Mouse (Mus musculus) right cerebral cortex, postnatal 10 days (tissue): ENCODE results near the gene Rnf38.

Experiments
- DNase-seq, 2 experiments: peaks; one replicate each; pipeline ENCODE4 v3.0.0; 2021; ENCODE audit warnings: low spot score in 2 of 2

Rnf38 gene

DNA sequence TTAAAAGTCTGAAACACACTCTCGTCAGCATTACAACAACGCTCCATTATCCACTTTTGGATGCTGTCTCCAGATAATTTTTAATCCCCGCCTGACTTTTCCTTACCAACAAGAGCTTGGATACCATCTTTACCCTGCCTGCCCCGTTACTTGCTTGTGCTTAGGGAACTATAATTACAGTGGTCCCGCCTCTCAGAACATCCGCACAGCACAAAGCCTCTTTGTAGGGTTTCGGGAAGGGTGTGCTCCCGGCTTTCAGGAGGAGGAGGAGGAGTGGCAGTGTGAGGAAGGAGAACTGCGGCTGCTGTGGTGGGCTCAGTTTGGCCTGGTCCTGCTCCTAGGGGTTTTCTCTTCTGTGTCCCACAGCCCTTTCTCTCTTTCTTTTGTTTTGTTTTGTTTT is 9.4 kb downstream of the Rnf38 start:
- no peak for DNase-seq

DNA sequence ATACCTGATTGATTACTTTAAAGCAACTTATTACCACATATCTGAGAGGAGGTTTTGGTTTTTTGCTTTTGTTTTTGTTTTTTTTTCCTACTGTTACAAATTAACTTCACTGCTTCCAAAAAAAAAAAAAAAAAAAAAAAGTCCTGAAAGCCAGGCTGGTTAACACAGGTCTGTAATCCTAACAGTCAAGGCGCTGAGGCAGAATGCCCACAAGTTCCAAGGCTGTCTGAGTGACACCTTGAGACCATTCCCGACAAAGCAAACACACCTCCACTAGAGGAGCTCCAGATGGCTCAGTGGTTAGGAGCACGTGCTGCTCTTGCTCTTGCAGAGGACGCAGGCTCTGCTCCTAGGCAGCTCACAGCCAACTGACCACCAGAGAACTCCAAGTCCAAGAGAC is 10.1 kb downstream of the Rnf38 start:
- no peak for DNase-seq

DNA sequence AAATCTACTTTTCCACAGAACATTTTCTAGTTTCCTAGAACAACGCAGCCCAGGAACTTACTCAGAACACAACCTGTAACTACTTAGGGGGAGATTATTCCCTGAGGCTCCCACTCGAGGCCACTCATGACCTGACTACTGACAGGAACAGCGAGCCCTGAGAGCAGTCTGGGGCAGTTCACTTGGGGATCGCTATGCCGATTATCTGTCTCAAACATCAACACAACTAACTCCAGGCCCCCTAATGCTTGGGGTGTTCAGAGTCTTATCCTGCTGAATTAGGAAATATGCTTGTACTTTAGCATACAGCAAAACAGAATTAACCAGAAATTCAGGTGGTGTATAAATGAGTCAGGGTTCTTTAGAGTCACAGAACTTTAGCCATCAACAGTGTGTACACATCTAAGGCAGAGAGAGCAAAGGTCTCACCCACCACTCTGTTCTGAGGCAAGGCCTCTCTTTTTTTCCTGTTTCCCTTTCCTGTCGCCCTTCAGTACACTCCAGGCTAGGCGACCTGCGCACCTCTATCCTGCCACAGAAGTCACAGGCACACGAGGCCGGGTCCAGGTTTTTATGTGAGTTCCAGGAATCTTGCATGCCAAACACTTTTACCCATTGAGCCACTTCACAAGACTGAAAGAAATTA is 16.7 kb downstream of the Rnf38 start:
- DNase-seq, result no peak

DNA sequence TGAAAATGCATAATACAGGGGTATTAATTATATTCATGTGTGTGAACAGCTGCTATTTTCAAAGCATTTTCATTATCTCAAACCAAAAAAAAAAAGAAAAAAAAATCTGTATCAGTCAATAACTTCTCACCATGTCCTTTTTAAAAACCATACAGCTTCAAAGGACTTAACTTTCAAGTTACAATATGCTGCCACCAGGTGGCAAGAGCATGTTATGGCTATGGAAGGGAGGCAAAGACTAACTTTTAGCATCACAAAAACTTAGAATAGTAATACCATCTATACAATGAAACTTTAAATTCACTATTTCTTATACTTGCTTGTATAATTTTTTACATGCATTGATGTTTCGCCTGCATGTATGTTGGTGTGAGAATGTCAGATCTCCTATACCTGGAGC is 33.6 kb downstream of the Rnf38 start:
- peak; percentile 42 to 59 for DNase-seq

DNA sequence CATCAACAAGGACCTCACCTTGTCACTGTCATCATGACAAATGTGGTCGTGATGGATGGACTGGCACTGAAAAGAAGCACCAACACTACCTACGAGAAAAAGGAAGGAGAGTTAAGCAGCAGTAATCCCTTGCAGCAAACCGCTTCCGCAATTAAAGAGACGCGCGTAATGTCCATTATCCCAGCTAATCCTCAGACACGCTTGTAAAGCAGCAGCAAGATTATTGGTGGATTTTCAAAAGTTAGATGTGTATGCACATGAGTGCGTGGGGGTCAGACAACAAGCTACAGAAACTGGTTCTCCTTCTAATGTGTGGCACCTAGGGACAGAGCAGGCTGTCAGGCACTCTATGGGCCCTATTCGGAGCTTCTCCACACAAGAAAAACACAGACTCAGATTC is 46.2 kb downstream of the Rnf38 start:
- DNase-seq, result peak; percentile 36 to 43

GRCm38 (mm10) chr4:44183862-44184261 is 49.7 kb downstream of the Rnf38 start:
- DNase-seq, result no peak

- no peak for DNase-seq
Measured at GRCm38 (mm10) chr4:44179748-44180147, 53.8 kb downstream of the Rnf38 start.

GRCm38 (mm10) chr4:44173177-44173576 is 60.4 kb downstream of the Rnf38 start:
- DNase-seq, result peak; percentile 52 to 64

GRCm38 (mm10) chr4:44172676-44173075 is 60.9 kb downstream of the Rnf38 start:
- no peak for DNase-seq

- DNase-seq, result no peak
Measured at GRCm38 (mm10) chr4:44169884-44170283, 63.7 kb downstream of the Rnf38 start.

DNA sequence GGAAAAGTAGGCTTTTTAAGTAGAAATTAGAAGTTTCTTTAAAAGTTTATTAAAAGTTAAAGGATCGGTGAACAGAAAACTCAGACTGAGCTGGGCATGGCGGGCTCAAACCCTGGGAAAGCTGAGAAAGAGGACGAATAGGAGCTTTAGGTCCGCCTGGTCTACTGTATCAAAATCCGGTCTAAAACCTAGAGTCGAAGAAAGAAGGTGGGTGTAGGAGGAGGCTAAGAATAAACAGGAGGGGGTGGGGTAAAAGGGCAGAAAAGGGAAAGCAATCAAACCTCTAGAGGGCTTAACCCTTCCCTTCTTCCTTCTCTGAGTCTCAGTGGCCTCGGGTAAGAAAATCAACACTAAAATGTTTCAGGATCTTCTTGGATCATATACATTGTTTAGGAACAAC is 64.8 kb downstream of the Rnf38 start:
- no peak for DNase-seq

- peak; percentile 94 for DNase-seq
Measured at GRCm38 (mm10) chr4:44168231-44168647, 65.3 kb downstream of the Rnf38 start.

- peak; percentile 90 to 91 for DNase-seq
Measured at GRCm38 (mm10) chr4:44167397-44168121, 66.0 kb downstream of the Rnf38 start.

DNA sequence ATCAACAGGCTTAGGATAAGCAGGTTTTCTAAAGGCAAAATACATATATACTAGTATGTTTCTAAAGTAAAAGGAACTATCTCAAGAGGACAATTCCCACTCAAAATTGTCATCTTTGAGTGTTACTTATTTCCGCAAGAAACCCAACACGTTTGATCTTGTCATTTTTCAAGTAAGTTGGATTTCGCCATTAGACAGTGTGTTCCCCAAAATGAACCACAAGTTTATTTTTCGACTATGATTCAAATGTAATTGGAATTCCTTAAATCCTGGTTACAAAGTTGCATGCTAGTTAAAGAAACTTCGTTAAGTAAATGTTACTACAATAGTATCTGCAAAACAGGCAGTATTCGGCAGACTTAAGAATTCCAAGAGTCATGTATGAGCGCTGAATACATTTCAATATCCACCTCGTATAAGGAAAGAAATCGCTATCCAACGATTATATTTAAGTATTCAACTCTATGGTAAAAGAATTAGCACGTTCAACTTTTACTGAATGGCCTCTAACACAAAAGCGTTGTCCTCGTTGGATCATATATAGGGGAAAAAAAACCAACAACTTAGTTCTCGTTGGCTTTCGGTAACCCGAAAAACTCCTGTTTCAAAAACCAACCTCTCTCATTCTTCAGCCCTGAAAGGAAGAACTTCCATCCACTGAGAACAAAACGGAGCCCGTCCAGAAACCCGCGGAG is 66.7 kb downstream of the Rnf38 start:
- DNase-seq, result no peak

- DNase-seq, result no peak
Measured at GRCm38 (mm10) chr4:44164621-44165020, 69.0 kb downstream of the Rnf38 start.

GRCm38 (mm10) chr4:44163034-44163433 is 70.6 kb downstream of the Rnf38 start:
- no peak for DNase-seq

- DNase-seq, result no peak
Measured at GRCm38 (mm10) chr4:44160990-44161689, 72.4 kb downstream of the Rnf38 start.

DNA sequence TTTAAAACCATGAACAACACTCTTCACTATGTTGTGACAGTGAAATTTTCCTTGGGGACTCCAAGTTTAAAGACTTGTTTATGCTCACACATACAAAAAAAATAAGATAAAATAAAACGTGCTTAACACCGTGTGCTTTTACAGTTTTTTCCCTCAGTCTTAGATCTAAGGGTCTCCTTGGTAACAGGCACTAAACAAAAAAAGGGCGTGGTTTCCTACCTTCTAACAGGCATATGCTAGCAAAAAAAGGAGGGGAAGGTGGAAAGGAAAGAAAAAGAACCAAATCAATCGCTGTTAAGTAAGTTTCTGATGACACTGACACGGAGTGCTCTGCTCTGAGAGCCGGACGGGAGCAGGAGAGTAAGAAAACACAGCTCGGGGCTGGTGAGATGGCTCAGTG is 73.8 kb downstream of the Rnf38 start:
- DNase-seq, result no peak

- no peak for DNase-seq
Measured at GRCm38 (mm10) chr4:44156481-44156880, 77.1 kb downstream of the Rnf38 start.

DNA sequence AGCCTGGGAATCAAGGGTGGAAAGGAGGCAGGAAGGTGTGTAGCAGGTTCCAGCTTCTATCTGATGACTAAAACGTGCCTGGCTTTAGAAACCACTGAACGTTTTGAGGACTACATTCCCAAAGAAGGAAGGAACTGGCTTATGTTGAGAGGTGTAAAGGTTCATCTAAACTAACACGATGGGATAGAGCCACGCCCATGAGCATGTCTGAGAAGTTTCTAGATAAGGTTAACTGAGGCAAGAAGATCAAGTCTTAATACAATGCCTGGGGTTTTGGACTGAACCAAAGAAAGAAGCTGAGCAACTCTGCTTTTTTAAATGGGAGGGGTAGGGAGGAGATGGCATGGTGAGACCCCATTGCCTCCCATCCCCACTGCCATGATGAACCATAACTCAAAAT is 78.7 kb downstream of the Rnf38 start:
- DNase-seq, result no peak

GRCm38 (mm10) chr4:44152904-44153303 is 80.7 kb downstream of the Rnf38 start:
- no peak for DNase-seq

- no peak for DNase-seq
Measured at GRCm38 (mm10) chr4:44126805-44127204, 106.8 kb downstream of the Rnf38 start.
